Mouse (Mus musculus): ENCODE measurements at regions not wholly inside any gene's neighbourhood (a gene's known extent, or its start where the extent isn't known, plus 50 kb on each side); places are given as distances from the start of the nearest gene placed in this dataset.
A peak's percentile ranks its signal among the peaks of the same experiment; 100 is the strongest.

DNA sequence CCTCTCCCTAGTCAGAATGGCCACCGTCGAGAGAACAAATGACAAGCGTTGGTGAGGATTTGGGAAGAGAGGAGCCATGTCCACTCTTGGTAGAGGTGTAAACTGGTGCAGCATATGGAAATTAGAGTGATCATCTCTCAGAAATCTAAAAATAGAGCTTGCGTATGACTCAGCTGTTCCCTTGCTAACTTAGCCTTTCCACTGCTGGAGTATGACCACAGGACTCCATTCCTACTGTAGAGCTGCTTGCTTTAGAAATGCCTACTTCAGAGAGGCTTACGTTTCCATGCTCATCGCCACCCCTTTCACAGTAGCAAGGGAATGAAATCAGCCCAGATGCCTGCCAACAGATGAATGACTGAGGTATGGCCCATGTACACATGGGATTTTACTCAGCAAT lies 277.4 kb downstream of the Gpat3 start:
- no peak for TF ChIP-seq CTCF (conservative IDR thresholded peaks at IDR 0.05)
- no peak for DNase-seq (ENCODE audit: low spot score in 2 of 2)
- Histone ChIP-seq H3K4me3 (no peak overlapping the region), H3K27ac (no peak overlapping the region)

DNA sequence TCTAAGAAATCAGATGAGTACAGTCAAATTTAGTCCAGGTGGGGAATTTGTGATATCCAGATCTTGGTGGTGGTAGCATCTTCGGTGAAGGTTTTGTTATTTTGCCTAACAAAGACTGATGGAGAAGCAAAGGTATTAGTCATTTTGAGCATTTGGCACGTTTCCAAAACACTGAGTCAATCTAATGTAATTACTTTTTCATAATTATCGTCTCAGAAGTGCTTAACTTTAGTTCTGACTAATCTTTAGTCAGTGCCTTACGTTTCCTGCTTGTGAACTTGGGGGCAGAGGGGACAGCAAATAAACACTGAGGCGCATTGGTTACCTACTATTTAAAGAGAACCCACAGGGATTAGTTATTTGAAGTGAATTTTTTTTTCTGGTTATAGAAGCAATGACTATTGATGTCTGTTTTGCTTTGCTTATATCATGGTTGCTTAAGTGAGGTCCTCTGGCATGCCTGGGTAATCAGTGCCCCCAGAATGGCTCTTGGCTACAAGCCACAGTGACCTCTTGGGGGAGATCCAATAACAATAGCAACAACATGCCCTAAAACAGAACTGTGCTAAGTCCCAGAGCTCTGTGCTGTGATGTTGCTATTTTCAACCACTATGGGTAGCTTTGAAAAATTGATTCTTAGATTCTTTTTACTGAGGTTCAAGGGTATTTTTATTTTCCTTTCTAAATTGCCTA lies 275.1 kb downstream of the Gpat3 start:
- H3K4me3 ChIP-seq = no peak overlapping the region
- H3K27ac ChIP-seq = no peak overlapping the region
- TF ChIP-seq CTCF (conservative IDR thresholded peaks at IDR 0.05) = no peak
- no peak for DNase-seq (ENCODE audit: low spot score in 2 of 2)

DNA sequence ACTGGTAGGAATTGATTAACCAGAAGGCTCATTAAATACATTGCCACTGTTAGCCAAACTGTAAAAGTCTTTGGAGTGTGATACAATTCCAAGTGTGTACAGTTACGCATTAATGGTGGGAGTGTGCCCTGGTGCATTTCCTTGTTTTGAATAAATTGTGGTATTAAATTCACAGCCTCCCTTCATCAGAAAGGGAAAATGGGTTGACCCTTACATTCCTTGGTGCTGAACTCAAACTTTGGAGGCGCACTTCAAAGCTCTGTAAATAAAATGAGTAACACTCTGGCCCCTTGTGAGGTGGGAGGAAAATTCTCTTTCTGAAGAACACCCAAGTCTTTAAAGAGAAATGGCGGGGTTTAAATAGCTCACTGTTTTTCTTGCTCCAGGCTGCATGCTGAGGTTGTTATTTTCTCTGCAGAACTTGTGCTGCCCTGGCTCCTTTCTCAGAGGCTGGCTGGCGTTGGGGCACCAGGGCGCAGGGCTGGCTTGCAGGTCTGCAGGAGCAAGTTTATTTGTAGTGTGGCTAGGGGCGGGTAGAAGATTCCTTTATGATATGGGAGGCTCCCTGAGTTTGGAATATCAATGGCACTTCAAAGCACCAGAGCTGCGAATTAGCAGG lies 266.7 kb downstream of the Gpat3 start:
- no peak for DNase-seq (ENCODE audit: low spot score in 2 of 2)

DNA sequence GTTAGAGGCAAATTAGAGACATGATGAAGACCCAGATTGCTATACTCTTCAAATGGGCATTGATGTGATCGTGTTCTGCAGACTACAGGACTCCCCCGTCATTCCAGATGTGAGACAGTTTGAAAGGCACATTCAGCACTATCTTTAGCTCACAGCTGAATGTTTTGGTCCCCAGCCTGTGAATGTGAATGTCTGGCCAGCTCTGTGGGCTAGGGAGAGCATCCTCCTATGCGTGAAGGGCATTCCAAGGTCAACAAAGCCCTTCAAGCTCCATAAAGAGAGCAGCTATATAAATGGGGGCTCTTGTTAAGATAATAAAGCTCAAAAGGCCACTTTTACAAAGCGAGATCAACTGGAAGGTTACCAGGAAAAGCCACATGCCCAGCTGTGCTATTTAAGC lies 266.1 kb downstream of the Gpat3 start:
- TF ChIP-seq CTCF (conservative IDR thresholded peaks at IDR 0.05) = no peak
- Histone ChIP-seq H3K4me3 (no peak overlapping the region), H3K27ac (no peak overlapping the region)
- no peak for DNase-seq (ENCODE audit: low spot score in 2 of 2)

More for the DNA sequence above, 266.7 kb downstream of the Gpat3 start:
- Histone ChIP-seq H3K27ac (no peak overlapping the region), H3K4me3 (no peak overlapping the region)
- no peak for TF ChIP-seq CTCF (conservative IDR thresholded peaks at IDR 0.05)

DNA sequence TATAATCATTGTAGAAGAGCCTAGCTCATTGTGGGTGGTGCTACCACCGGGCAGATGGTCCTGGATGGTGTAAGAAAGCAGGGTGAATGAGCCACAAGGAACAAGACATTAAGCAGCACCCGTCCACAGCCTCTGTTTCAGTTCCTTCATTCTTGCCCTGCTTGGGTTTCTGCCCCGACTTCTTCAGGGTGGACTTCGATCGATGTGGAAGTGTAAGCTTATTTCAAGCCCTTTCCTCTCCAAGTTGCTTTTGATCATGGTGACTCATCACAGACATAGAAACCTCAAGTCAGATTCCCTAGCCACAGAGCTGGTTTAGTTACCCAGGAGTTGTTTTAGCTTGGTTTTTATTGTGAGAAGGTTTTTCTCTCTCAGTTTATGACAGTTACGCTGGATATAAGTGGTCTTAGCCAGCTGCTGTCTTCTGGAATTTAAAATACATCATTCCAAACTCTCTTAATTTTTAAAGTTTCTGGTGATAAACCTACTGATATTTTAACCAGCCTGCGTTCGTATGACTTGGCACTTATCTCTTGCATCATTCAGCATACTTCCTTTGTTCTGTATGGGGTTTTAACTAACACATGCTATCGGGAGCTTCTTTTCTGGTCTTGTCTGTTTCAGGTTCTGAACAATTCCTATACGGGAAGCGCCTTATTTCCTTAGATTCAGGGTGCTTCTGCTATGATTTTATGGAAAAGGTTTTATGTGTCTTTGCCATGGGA lies 255.6 kb downstream of the Gpat3 start:
- no peak for TF ChIP-seq CTCF (conservative IDR thresholded peaks at IDR 0.05)
- H3K4me3 ChIP-seq = no peak overlapping the region
- H3K27ac ChIP-seq = no peak overlapping the region
- no peak for DNase-seq (ENCODE audit: low spot score in 2 of 2)

DNA sequence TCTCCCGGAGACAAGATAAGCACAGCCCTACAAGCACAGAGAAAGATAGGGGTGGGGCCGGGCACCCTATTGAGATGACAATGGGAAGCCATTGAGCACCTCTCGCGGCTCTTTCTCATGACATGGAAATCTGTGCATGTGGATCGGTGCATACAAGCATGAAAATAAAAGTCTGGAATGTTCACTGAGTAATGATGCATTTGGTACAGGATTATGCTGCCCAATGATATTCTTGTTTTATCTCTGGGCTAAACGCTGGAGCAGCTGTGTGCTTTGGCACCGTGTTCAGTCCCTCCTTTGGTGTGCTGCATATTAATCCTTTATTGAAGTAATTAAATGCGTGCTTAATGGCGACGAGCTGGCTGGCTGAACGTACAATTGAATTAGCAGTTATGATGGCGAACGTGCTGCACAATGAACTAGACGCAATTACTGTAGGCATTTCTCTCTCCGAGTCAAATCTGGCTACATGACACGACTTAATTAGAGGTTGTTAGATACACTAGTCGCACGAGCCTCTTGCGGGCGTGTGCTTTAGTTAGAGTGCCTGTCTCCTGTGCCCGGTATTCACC lies 245.6 kb downstream of the Gpat3 start:
- H3K4me3 ChIP-seq = peak overlapping the region; percentile 37
- H3K27ac ChIP-seq = no peak overlapping the region

DNA sequence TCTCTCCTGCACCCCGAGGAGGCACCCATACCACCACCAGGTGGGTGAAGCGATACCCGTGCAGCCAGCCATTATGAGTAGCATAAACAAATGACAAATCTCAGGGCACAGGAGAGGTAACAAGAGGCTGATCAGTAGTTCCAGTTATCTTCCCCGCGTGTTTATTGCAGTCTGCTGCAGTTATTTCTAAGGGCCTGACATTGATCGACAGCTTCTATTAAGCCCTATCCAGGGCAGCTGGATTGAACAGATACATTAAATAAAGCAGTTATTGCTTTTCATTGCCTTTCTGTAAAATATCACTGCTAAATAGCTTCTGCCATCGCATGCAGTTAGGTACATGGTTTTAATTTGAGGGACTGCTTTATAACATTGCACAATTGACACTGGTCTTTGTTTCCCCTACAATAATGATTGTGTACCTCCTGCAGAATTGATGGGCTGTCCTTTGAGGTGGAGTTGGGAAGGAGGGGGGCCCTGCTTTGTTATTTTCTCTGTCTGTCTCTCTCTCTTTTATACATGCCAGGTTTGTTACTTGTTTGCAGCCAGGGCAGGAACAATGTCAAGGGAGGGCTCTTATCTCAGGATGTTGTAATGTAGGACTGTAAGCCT lies 245.0 kb downstream of the Gpat3 start:
- H3K27ac ChIP-seq = no peak overlapping the region
- H3K4me3 ChIP-seq = no peak overlapping the region
- TF ChIP-seq CTCF (conservative IDR thresholded peaks at IDR 0.05) = no peak
- DNase-seq (ENCODE audit: low spot score in 2 of 2) = no peak

More for the DNA sequence above, 245.6 kb downstream of the Gpat3 start:
- no peak for TF ChIP-seq CTCF (conservative IDR thresholded peaks at IDR 0.05)
- no peak for DNase-seq (ENCODE audit: low spot score in 2 of 2)

DNA sequence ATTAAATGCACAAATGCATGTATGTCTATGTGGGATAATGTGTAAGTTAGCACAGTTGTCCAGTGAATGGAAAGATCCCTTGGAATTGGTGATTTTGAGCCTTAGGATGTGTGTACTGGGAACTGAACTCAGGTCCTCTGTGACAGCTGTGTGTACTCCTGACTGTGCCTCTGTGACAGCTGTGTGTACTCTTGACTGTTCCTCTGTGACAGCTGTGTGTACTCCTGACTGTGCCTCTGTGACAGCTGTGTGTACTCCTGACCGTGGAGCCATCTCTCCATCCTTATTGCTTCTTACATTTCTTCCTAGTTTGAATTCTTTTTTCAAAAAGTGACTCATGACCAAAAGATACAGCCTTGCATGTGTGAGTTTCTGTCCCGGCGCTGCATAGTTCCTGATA lies 239.7 kb downstream of the Gpat3 start:
- Histone ChIP-seq H3K27ac (no peak overlapping the region), H3K4me3 (no peak overlapping the region)
- no peak for TF ChIP-seq CTCF (conservative IDR thresholded peaks at IDR 0.05)
- no peak for DNase-seq (ENCODE audit: low spot score in 2 of 2)

DNA sequence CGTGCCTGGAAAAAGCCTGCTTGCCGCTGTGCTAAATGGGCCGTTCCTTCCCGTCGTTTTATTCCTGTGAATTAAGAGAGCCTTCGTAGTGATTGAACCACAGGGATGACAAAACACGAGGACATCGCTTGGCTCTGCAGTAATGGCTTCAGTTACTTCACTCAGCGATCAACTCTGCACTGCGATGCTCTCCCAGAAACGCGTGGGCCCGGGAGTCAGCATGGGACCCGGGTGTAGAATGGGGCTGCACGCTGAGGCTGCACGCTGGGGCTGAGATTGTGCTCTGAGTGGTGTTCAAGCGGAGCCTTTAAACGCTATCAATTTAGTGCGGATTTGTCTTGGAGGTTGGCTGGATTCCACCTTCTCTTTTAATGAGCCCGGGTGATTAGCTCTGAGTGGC lies 237.1 kb downstream of the Gpat3 start:
- Histone ChIP-seq H3K27ac (no peak overlapping the region), H3K4me3 (peak overlapping the region; percentile 30; the same call in 1 of the 2 replicates)
- no peak for TF ChIP-seq CTCF (conservative IDR thresholded peaks at IDR 0.05)
- no peak for DNase-seq (ENCODE audit: low spot score in 2 of 2)

DNA sequence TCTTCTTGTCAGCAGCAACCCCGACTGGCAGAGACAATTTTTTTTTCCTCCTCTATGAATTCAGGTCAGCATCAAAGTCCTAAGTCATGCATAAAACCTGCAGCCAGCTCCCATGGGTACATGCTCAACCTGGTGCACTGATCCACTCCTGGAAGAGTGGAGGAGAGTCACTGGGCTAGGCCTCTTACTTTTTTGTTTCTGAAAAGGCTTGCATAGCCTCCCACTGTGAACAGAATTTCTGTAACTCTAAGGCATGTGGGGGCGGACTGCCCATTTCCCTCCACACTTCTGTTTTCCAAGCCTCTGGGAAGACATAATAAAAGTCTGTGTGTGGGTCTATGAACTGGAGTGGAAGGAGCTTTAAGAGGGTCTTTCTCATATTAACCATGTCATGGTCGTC lies 218.8 kb downstream of the Gpat3 start:
- H3K27ac ChIP-seq = no peak overlapping the region
- no peak overlapping the region for H3K4me3 ChIP-seq
- no peak for DNase-seq (ENCODE audit: low spot score in 2 of 2)
- TF ChIP-seq CTCF (conservative IDR thresholded peaks at IDR 0.05) = no peak

DNA sequence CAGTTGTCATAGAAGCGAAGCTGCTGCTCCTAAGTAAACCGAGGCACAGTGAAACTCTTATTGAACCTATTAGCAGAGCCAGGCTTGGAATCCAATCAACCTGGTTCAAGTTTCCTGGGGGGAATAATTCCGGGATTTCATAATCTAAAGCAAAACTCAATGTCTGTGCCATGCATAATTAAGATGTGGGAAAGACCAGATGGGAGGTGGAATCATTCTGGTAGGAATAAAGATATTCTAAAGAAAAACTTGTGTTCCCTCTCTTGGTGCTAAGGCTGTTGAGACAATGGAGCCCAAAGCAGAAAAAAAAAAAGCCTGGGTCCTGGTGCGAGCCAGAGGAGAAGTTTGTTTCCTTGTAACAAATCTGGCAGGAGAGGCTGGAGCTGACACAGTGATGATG lies 217.7 kb downstream of the Gpat3 start:
- Histone ChIP-seq H3K27ac (no peak overlapping the region), H3K4me3 (no peak overlapping the region)
- TF ChIP-seq CTCF (conservative IDR thresholded peaks at IDR 0.05) = no peak
- peak in 1 of 2 experiments; percentile 6 for DNase-seq (ENCODE audit: low spot score in 2 of 2)

DNA sequence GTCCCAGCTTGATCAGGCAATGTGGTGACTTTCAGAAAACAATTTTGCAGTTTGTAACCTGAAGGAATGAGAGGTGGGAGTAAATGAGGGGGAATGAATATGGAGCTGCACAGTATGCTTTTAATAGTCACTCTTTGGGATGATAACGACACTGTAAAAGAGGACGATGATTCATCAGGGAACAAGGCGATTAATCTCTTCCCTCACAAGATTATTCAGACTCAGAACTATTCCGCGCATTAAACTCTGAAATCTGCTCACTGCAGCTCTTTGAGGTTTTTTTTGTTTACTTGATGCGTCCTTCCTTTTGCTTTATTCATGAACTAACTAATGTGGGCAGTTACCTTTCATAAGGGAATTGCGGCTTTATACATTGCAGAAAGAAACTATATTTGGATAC lies 206.1 kb downstream of the Gpat3 start:
- TF ChIP-seq CTCF (conservative IDR thresholded peaks at IDR 0.05) = no peak
- Histone ChIP-seq H3K4me3 (no peak overlapping the region), H3K27ac (no peak overlapping the region)
- DNase-seq (ENCODE audit: low spot score in 2 of 2) = peak in 1 of 2 experiments; percentile 5

DNA sequence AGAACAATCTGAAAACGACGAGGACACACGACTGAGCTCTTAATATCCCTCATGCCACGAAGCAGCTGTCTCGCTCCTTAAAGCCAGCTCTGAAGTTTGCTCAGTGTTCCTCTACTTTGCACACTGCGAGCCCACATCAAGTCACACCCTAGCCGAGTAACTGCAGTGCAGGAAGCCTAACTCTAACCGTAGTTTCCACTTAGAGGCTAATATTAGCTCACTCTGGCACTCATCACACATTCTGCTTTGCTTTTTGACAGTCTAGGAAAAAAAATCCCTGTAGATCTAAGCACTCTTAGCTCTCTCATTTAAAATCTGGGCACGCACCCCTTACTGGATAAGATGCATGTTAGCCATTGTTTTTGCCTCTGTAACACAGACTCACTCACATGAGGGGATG lies 195.0 kb downstream of the Gpat3 start:
- no peak for DNase-seq (ENCODE audit: low spot score in 2 of 2)
- Histone ChIP-seq H3K4me3 (no peak overlapping the region), H3K27ac (no peak overlapping the region)
- TF ChIP-seq CTCF (conservative IDR thresholded peaks at IDR 0.05) = no peak

Measured in layer of hippocampus, adult 2 months (tissue).